Mouse (Mus musculus): Measurements from ENCODE around the gene Jakmip3. TPM values are rescaled to one million over a fixed set of nuclear protein-coding genes. Genes with fewer than 3 reads are reported as not detected.

Gene Jakmip3
- polyA plus RNA-seq, 1 experiment from 2014 or later: 0.05 TPM

Other genes starting within 250 kb of the Jakmip3 start
- 24.9 and 26.9 TPM in 2 replicates for gene Ppp2r2d, start 94.7 kb upstream of the Jakmip3 start, polyA plus RNA-seq (2016; fragmentation: Nextera tagmentation; extraction: Ambion mirVana)
- gene Mapk1ip1, start 94.5 kb upstream of the Jakmip3 start, polyA plus RNA-seq (2016; fragmentation: Nextera tagmentation; extraction: Ambion mirVana): 3.7 and 4.3 TPM in 2 replicates
- 81.0 and 81.8 TPM in 2 replicates for gene Bnip3, start 31.2 kb upstream of the Jakmip3 start, polyA plus RNA-seq (2016; fragmentation: Nextera tagmentation; extraction: Ambion mirVana)
- gene Dpysl4, start 145.3 kb downstream of the Jakmip3 start, polyA plus RNA-seq (2016; fragmentation: Nextera tagmentation; extraction: Ambion mirVana): 0.86 and 1.2 TPM in 2 replicates